Mouse (Mus musculus): ENCODE data around the gene Dop1b.

Gene Dop1b

DNA sequence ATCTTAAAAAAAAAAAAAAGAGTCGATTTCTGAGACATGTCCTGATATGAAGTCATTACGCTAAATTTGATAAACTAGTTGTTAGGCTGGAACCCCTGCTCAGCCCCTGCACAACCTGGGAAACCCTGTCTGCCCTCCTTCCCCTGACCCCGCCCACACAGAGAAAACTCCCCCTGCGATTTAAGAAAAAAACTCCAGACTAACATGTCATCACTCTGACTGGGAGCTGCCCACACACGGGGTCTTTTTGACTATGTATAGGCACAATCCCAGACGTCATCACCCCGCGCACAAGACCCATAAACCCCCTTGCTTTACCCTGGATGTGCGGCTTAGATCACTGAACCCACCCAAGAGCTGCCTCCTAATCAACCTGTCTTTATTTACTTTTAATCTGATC, 118.4 kb downstream of the Dop1b start:
- DNase-seq (ENCODE audit: low spot score in 2 of 2) = no peak

GRCm38 (mm10) chr16:93830916-93831315, 119.2 kb downstream of the Dop1b start:
- DNase-seq (ENCODE audit: low spot score in 2 of 2) = no peak

DNA sequence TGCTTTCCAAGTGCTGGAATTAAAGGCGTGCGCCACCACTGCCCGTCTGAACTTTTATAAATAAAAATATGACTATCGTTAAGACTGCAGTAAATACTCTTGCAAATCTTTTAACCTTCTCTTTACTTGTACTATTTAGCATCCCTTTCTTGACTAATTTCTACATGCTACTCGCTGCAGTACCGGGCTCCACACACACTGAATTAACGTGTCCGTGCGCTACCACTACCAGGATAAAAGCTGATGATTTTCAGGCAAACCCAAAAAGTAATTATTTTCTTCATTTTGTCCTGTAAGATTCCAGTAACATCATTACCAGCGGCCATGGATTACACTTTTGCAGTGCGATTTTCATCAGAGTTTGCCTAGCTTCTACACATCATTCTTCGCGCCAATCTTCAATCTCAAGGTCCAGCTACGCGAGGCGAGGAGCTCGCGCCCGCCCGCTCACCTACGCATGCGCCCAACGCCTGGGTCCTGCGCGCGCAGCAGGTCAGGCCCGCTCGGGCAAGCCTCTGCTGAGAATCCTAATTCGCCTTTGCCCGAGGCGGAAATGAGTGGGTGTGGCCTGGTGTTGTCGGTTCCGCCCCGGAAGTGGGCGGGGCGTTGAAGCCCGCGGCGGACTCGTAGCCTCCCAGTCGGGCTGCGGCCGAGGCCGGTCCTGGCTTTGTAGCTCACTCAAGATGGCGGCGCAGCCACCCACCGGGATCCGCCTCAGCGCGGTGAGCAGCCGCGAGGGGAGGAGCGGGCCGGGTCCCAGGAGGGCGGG, 120.1 kb downstream of the Dop1b start, which contains the start of gene Morc3:
TSS of gene Morc3 (plus strand) at position 495 of the 769 bp plus-strand sequence.
- peak; percentile 100 for DNase-seq (ENCODE audit: low spot score in 2 of 2)

DNA sequence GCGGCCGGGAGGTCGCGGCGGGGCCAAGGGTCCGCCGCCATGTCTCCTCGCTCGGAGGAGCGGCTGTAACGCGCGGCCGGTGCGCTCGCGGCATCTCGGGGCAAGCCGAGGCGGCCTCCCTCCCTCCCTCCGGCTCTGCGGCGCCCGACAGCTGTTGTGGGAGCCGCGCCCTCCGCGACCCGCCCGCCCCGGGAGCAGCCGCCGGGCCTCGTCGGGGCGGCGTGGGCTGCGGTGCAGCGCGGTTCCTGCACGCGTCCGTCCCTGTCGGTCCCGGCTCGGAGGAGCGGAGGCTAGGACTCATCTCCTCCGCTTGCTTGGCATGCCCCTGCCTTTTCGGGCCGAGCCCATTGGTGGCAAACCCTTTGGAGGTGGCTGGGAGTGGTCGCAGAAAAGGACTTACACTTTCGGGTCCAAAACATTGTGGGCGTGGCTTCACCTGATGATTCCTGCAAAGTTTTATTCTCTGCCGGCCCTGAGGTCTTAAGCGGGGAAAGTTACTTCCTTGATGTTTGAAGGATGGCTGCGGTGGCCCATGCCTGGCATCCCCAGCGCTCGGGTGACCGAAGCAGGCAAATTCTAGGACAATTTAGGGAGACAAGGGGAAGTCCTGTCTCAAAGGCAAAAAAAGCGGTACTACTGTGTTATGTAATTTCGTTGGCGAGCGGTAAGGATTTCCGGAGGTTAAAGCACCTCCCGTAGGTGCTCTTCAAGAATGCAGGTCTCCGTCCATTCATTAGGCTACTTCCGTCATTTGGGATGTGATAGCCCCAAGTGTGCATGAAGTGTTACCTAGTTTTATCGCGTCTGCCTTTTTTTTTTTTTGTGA, 121.0 kb downstream of the Dop1b start:
- peak; percentile 44 to 51 for DNase-seq (ENCODE audit: low spot score in 2 of 2)

GRCm38 (mm10) chr16:93833551-93833950, 121.8 kb downstream of the Dop1b start:
- no peak for DNase-seq (ENCODE audit: low spot score in 2 of 2)

DNA sequence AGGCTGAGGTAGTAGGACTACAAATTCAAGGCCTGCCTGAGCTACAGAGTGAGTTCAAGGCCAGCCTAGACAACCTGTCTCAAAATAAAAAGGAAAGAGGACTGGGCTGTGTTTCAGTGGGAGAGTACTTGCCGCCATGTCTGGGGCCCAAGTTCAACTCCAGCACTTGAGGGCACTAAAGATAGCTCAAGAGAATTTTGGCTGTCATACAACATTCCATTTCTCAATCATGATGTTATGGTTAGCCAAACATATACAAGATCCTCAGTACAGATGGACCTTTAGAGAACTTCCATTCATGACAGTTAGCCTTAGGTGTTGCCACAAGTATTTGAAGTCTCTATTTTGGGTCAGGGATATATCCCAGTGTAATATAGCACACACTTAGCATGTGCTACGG, 122.4 kb downstream of the Dop1b start:
- no peak for DNase-seq (ENCODE audit: low spot score in 2 of 2)

- no peak for DNase-seq (ENCODE audit: low spot score in 2 of 2)
These were observed 127.3 kb downstream of the Dop1b start for GRCm38 (mm10) chr16:93839049-93839448.

DNA sequence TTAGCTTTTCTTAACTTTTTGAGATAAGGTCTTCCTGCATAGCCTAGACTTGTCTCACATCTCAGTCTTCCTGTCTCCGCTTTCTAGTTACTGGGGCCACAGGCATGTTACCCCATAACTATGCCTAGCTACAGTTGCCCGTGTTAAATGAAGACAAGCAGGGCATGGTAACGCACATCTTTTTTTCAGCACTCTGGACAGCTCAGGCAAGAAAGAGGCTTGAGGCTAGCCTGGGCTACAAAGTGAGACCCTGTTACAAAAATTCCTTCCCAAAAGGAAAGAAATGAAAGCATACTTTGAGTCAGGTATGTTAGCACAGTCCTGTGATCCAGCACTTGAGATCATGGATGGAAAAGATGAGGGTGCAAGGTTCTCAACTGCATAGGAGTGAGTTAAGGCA, 138.8 kb downstream of the Dop1b start:
- no peak for DNase-seq (ENCODE audit: low spot score in 2 of 2)

DNA sequence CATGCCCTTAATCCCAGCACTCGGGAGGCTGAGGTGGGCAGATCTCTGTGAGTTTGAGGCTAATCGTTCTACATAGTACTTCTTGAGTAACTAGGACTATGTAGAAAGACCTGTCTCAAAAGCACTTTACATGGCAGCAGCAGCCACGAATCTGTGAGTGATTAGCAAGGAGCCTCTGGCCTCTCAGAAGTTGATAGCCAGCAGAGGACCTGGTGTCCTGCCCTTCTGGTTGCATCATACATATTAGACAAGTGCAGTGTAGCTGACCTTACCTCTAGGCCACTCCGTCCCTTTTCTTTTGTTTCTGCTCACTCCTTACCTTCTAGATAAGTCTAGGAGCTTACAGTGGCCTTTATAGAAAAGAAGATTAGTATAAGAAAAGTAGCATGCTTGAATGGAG, 148.3 kb downstream of the Dop1b start:
- DNase-seq (ENCODE audit: low spot score in 2 of 2) = no peak

Data from heart, adult 9 months (tissue).